Mouse (Mus musculus) heart, embryonic 10.5 days (tissue): ENCODE results near the gene Gm45208. TPM values are rescaled to one million over a fixed set of nuclear protein-coding genes. Genes with fewer than 3 reads are reported as not detected.

Source experiments
- DNase-seq: peaks from one replicate; pipeline ENCODE4 v3.0.0-alpha.2; 2017; ENCODE audit warnings: low spot score
- H3K27ac ChIP-seq: fragments of 300-500 bp; sonication (generic); 2 replicates; pipeline ENCODE4 v1.5.1; 2016; ENCODE audit warnings: mild to moderate bottlenecking
- H3K27me3 ChIP-seq: fragments of 300-500 bp; sonication (generic); 2 replicates; pipeline ENCODE4 v1.6.1; 2016; ENCODE audit warnings: mild to moderate bottlenecking; ENCODE audit not compliant: poor library complexity, insufficient read depth, severe bottlenecking
- H3K36me3 ChIP-seq: fragments of 300-500 bp; sonication (generic); 2 replicates; pipeline ENCODE4 v1.6.1; 2016; ENCODE audit warnings: mild to moderate bottlenecking, moderate library complexity
- H3K4me1 ChIP-seq: fragments of 300-500 bp; sonication (generic); 2 replicates; pipeline ENCODE4 v1.6.1; 2016; ENCODE audit warnings: mild to moderate bottlenecking
- H3K4me3 ChIP-seq: fragments of 300-500 bp; sonication (generic); 2 replicates; pipeline ENCODE4 v1.5.1; 2016; ENCODE audit warnings: mild to moderate bottlenecking, moderate library complexity
- H3K9me3 ChIP-seq: fragments of 300-500 bp; sonication (generic); 2 replicates; pipeline ENCODE4 v1.6.1; 2016; ENCODE audit warnings: mild to moderate bottlenecking, moderate library complexity
- WGBS: fragments of 180-500 bp; shearing (Covaris S2); methylation state at CpG from one replicate; pipeline ENCODE4 v1.1.7; 2016; 5-methylcytosine and 5-hydroxymethylcytosine counted together
- polyA plus RNA-seq: library from polyadenylated mRNA; unstranded; fragments of >200 nt; fragmentation: Nextera tagmentation; extraction: Ambion mirVana; gene quantifications from 2 replicates; pipeline ENCODE4 v1.2.1, GENCODE M21; 2016

Gm45208 gene
- polyA plus RNA-seq, 1 experiment from 2014 or later = not detected

DNA sequence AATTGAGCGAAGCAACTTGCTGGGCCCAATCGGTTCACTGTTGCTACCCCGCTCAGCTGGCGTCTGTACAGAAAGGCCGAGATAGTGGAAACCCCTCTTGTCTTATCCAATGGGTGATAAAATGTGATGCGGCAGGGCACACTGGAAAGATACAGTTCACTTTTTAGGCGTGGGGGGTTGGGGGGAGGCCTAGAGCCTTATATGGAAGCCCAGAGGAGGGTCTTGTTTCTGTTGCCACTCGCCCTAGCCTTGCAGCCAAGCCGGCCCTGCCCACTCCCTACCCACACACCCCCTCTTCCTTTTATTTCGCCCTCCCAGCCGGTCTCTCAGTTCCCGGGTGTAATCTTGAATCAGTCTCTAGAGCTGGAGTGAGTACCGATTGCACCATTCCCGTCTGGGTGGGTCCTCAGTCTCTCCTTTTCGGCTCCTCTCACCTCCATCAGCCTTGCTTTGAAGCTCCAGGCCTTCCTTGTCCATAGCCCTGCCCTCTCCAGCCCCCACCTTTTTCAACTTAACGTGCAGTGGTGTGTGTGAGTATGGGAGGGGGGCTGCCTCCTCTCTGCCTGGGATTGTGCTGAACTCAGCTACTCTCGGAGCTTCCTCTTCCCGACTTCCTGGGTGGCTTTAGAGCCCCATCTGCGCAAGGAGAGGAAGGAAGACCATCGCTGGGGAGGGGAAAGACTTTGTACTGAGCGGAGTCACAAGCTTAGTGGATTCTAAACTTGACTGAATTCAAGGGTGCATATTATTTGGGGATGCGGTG lies 41.8 kb downstream of the Gm45208 start:
- Histone ChIP-seq H3K27ac (peak overlapping the region; percentile 89), H3K36me3 (peaks cover 17% of the 10 kb centered on the region), H3K4me3 (peak overlapping the region; percentile 74), H3K27me3 (no peaks in the 10 kb centered on the region), H3K9me3 (no peaks in the 10 kb centered on the region), H3K4me1 (peaks cover 11% of the 10 kb centered on the region; the same call in 1 of the 2 replicates)
- DNase-seq = no peak
- 10% methylated on average over 22 of the region's 22 CpGs for WGBS

DNA sequence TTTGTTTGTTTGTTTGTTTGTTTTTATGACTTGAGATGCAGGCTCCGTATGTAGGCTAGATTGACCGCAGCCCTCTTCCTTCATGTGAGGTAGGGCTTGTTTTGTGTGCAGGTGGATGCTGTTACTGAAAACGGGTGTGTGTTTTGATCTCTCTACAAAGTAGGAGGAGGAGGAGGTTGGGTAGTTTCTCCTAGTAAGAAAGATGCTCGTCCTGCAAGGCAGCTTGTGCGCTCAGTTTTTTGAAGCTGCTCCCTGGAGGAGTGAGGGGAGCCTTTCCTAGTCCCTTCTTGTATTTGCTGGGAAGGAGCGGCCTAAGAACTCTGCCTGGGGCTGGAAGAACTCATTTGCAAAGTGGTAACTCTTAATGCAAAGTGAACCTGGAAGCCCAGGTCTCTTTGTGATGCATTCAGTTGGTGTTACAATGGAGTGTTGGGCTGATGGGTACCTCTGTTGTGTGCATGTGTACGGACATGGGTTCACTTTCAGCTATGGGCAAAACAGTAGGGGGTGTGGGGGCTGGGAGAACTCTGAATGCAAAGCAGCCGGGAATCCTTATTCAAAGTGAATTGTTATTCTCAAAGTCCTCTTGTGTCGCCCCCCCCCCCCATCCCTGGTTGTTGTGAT lies 42.7 kb downstream of the Gm45208 start:
- Histone ChIP-seq H3K4me1 (peaks cover 11% of the 10 kb centered on the region; the same call in 1 of the 2 replicates), H3K36me3 (peaks cover 21% of the 10 kb centered on the region), H3K27ac (peak overlapping the region; percentile 36; the same call in 1 of the 2 replicates), H3K27me3 (no peaks in the 10 kb centered on the region), H3K9me3 (no peaks in the 10 kb centered on the region), H3K4me3 (peak overlapping the region; percentile 74)
- 18% methylated on average over 9 of the region's 9 CpGs for WGBS
- no peak for DNase-seq

GRCm38 (mm10) chrX:7765281-7765670 lies 43.2 kb downstream of the Gm45208 start:
- Histone ChIP-seq H3K27ac (peak overlapping the region; percentile 36; the same call in 1 of the 2 replicates), H3K4me1 (peaks cover 11% of the 10 kb centered on the region; the same call in 1 of the 2 replicates), H3K27me3 (no peaks in the 10 kb centered on the region), H3K36me3 (peaks cover 26% of the 10 kb centered on the region), H3K9me3 (no peaks in the 10 kb centered on the region), H3K4me3 (peak overlapping the region; percentile 74)
- 25% methylated on average over 13 of the region's 13 CpGs for WGBS
- DNase-seq = no peak

DNA sequence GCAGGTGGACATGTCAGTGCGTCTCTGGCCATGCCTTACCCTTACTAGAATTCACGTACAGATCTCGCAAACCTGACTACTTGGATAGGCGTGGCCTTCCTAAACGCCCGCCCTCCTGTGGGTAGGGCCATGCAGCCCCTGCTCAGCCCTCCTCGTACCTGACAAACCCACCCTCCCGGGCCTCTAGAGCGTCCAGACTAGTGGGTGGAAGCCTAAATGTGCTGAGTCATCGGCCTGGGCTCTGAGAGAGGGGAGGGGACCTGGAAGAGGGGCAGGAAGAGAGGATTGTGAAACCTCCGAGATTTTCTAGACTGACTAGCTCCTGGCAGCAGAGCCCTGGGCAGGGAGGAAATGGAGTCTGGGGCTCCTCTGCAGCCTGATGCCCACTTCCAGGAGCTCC lies 43.7 kb downstream of the Gm45208 start:
- Histone ChIP-seq H3K27ac (peak overlapping the region; percentile 36; the same call in 1 of the 2 replicates), H3K36me3 (peaks cover 31% of the 10 kb centered on the region), H3K4me3 (peak overlapping the region; percentile 74), H3K27me3 (no peaks in the 10 kb centered on the region), H3K9me3 (no peaks in the 10 kb centered on the region), H3K4me1 (peaks cover 11% of the 10 kb centered on the region; the same call in 1 of the 2 replicates)
- DNase-seq = peak; percentile 89
- WGBS = 13% methylated on average over 11 of the region's 11 CpGs

- Histone ChIP-seq H3K27ac (no peak overlapping the region), H3K27me3 (no peaks in the 10 kb centered on the region), H3K36me3 (peaks cover 62% of the 10 kb centered on the region), H3K4me3 (no peak overlapping the region), H3K4me1 (peaks cover 10% of the 10 kb centered on the region; the same call in 1 of the 2 replicates), H3K9me3 (no peaks in the 10 kb centered on the region)
- WGBS = 73% methylated on average over 7 of the region's 7 CpGs
- no peak for DNase-seq
Observed at GRCm38 (mm10) chrX:7769302-7770017, 47.4 kb downstream of the Gm45208 start.

DNA sequence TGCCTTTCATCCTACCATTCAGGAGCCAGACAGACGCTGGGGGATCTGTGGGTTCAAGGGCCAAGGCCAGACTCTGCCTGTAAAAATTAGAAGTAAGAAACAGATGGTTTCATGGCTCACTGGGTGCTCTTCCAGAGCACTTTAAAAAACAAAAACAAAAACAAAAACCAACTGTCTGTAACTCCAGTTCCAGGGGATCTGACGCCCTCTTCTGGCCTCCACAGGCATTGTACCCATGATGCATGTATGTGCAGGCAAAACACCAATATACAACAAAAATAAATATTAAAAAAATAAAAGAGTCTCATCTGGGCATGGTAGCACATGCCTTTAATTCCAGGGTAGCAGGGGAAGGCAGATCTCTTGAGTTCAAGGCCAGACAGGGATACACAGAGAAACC lies 50.7 kb downstream of the Gm45208 start:
- no peaks in the 10 kb centered on the region for H3K9me3 ChIP-seq
- DNase-seq = no peak
- H3K27me3 ChIP-seq = no peaks in the 10 kb centered on the region
- no peak overlapping the region for H3K27ac ChIP-seq
- H3K36me3 ChIP-seq = peaks cover 48% of the 10 kb centered on the region
- H3K4me3 ChIP-seq = no peak overlapping the region
- WGBS = 56% methylated on average over 2 of the region's 2 CpGs
- H3K4me1 ChIP-seq = no peaks in the 10 kb centered on the region

GRCm38 (mm10) chrX:7775501-7776205 lies 53.6 kb downstream of the Gm45208 start:
- Histone ChIP-seq H3K4me1 (no peaks in the 10 kb centered on the region), H3K27ac (no peak overlapping the region), H3K9me3 (no peaks in the 10 kb centered on the region), H3K27me3 (no peaks in the 10 kb centered on the region), H3K36me3 (peaks cover 32% of the 10 kb centered on the region), H3K4me3 (no peak overlapping the region)
- DNase-seq = no peak
- WGBS = 74% methylated on average over 9 of the region's 9 CpGs

GRCm38 (mm10) chrX:7776329-7777082 lies 54.5 kb downstream of the Gm45208 start:
- no peak overlapping the region for H3K27ac ChIP-seq
- no peak for DNase-seq
- H3K9me3 ChIP-seq = no peaks in the 10 kb centered on the region
- H3K36me3 ChIP-seq = peaks cover 27% of the 10 kb centered on the region
- WGBS = 45% methylated on average over 8 of the region's 8 CpGs
- H3K27me3 ChIP-seq = no peaks in the 10 kb centered on the region
- H3K4me1 ChIP-seq = no peaks in the 10 kb centered on the region
- H3K4me3 ChIP-seq = no peak overlapping the region

- Histone ChIP-seq H3K4me1 (no peaks in the 10 kb centered on the region), H3K27me3 (no peaks in the 10 kb centered on the region), H3K36me3 (peaks cover 8% of the 10 kb centered on the region), H3K27ac (no peak overlapping the region), H3K4me3 (no peak overlapping the region), H3K9me3 (no peaks in the 10 kb centered on the region)
- DNase-seq = no peak
- 56% methylated on average over 7 of the region's 7 CpGs for WGBS
Observed at GRCm38 (mm10) chrX:7778450-7779244, 56.6 kb downstream of the Gm45208 start.

DNA sequence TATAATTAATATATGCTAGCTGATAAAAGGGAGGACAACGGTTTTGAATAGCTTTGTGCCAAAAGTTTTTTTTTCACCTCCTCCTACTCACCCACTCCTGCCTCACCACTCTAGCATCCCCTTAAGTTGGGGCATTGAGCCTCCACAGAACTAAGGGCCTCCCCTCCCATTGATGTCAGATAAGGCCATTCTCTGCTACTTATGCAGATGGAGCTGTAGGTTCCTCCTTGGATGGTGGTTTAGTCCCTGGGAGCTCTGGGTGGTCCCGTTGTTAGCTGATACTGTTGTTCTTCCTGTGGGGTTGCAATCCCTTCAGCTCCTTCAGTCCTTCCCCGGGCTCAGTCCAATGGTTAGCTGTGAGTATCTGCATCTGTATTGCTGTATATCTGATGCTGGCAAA lies 57.2 kb downstream of the Gm45208 start:
- 20% methylated on average over 3 of the region's 3 CpGs for WGBS
- Histone ChIP-seq H3K9me3 (no peaks in the 10 kb centered on the region), H3K4me1 (no peaks in the 10 kb centered on the region), H3K4me3 (no peak overlapping the region), H3K27ac (no peak overlapping the region), H3K27me3 (no peaks in the 10 kb centered on the region), H3K36me3 (peaks cover 2% of the 10 kb centered on the region; the same call in 1 of the 2 replicates)
- no peak for DNase-seq
